8 mouse cellular contexts compared by ENCODE assay signal in the genomic region with DNA sequence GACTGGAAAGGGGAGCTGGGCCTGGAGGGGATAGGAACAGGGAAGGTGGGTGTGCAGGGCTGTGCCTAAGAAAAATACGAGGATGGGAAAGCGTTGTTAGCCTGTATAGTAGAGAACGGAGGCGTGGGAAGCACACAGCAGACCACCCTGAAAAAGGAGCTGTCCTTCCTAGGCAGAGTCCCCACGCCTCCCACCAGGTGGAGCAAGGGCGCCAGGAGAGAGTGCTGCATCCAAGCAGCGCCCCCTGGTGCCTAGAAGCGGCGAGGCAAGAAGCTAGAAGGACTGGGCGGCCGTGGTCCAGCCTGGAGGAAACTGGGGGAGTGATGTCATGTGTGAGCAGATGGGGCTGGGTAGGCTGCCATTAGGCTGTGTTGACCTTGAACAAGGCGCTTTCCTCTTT.
A peak's percentile ranks its signal among the peaks of the same experiment; 100 is the strongest.
DNase-seq lines count a peak whose midpoint lies in the region; ATAC-seq and TF ChIP-seq lines count a peak whose summit lies in the region.

No protein-coding gene starts in this region.

- peak; percentile 89 for ATAC-seq in forebrain, embryonic 12.5 days (ENCODE audit: low FRiP score)
- peak; percentile 79 for ATAC-seq in heart, postnatal 0 days (ENCODE audit: insufficient read depth, low read depth)
- ATAC-seq in liver, embryonic 15.5 days (ENCODE audit: insufficient read depth), result peak; percentile 61
- peak; percentile 83 for ATAC-seq in neural tube, embryonic 11.5 days (ENCODE audit: insufficient read depth, low FRiP score, low TSS enrichment)
- peak; percentile 81 for ATAC-seq in stomach, embryonic 16.5 days (ENCODE audit: insufficient read depth, low FRiP score)

- peak overlapping the region; percentile 99 for H3K4me2 ChIP-seq in forebrain, embryonic 12.5 days
- peak overlapping the region; percentile 84 for H3K4me2 ChIP-seq in heart, postnatal 0 days (ENCODE audit: low read depth, low read length)
- peak overlapping the region; percentile 94 for H3K4me2 ChIP-seq in liver, embryonic 15.5 days
- peak overlapping the region; percentile 94 for H3K4me2 ChIP-seq in neural tube, embryonic 11.5 days (ENCODE audit: low read depth)
- peak overlapping the region; percentile 91 for H3K4me2 ChIP-seq in stomach, embryonic 16.5 days (ENCODE audit: low read depth, low read length)

- H3K27me3 ChIP-seq in E14TG2a.4 (ENCODE audit: insufficient read depth, low read length), result peaks cover 41% of the 10 kb centered on the region
- peaks cover 14% of the 10 kb centered on the region; the same call in 1 of the 2 replicates for H3K27me3 ChIP-seq in forebrain, embryonic 12.5 days
- no peaks in the 10 kb centered on the region for H3K27me3 ChIP-seq in heart, postnatal 0 days (ENCODE audit: control insufficient read depth, insufficient read depth, low read length)
- H3K27me3 ChIP-seq in liver, embryonic 15.5 days, result peaks cover 58% of the 10 kb centered on the region
- no peaks in the 10 kb centered on the region for H3K27me3 ChIP-seq in neural tube, embryonic 11.5 days (ENCODE audit: control insufficient read depth, insufficient read depth, low read length)
- no peaks in the 10 kb centered on the region for H3K27me3 ChIP-seq in stomach, embryonic 16.5 days (ENCODE audit: control insufficient read depth, insufficient read depth, low read length)

- no peak for TF ChIP-seq EP300 in heart, postnatal 0 days (IDR thresholded peaks at IDR 0.05; ENCODE audit: low read depth)

- 3% methylated on average over 12 of the region's 12 CpGs for WGBS in forebrain, embryonic 12.5 days
- 2% methylated on average over 12 of the region's 12 CpGs for WGBS in heart, postnatal 0 days
- 3% methylated on average over 12 of the region's 12 CpGs for WGBS in liver, embryonic 15.5 days (ENCODE audit: insufficient replicate concordance)
- WGBS in neural tube, embryonic 11.5 days, result 3% methylated on average over 12 of the region's 12 CpGs
- 1% methylated on average over 12 of the region's 12 CpGs for WGBS in stomach, embryonic 16.5 days

- H3K9ac ChIP-seq in forebrain, embryonic 12.5 days, result peak overlapping the region; percentile 80; the same call in 1 of the 2 replicates
- H3K9ac ChIP-seq in heart, postnatal 0 days (replicated peaks; ENCODE audit: low read depth, low read length), result peak overlapping the region; percentile 87; the same call in 1 of the 2 replicates
- H3K9ac ChIP-seq in liver, embryonic 15.5 days, result 0 out of 2 replicates have a peak overlapping the region, but pooled peaks have one; percentile 53
- H3K9ac ChIP-seq in neural tube, embryonic 11.5 days (ENCODE audit: low read length), result no peak overlapping the region
- H3K9ac ChIP-seq in stomach, embryonic 16.5 days (ENCODE audit: low read length), result no peak overlapping the region

- H3K9me3 ChIP-seq in E14TG2a.4 (ENCODE audit: low read length), result no peaks in the 10 kb centered on the region
- no peaks in the 10 kb centered on the region for H3K9me3 ChIP-seq in forebrain, embryonic 12.5 days
- no peaks in the 10 kb centered on the region for H3K9me3 ChIP-seq in heart, postnatal 0 days (replicated peaks; ENCODE audit: control insufficient read depth, low read length)
- no peaks in the 10 kb centered on the region for H3K9me3 ChIP-seq in liver, embryonic 15.5 days (replicated peaks)
- no peaks in the 10 kb centered on the region for H3K9me3 ChIP-seq in neural tube, embryonic 11.5 days (ENCODE audit: control insufficient read depth, low read length)
- H3K9me3 ChIP-seq in stomach, embryonic 16.5 days (replicated peaks; ENCODE audit: control insufficient read depth, low read length), result no peaks in the 10 kb centered on the region

- peaks cover 22% of the 10 kb centered on the region for H3K4me1 ChIP-seq in E14TG2a.4 (replicated peaks; ENCODE audit: low read depth, low read length)
- H3K4me1 ChIP-seq in forebrain, embryonic 12.5 days, result peaks cover 31% of the 10 kb centered on the region
- H3K4me1 ChIP-seq in heart, postnatal 0 days (ENCODE audit: control insufficient read depth, insufficient read depth), result peaks cover 21% of the 10 kb centered on the region; the same call in 1 of the 2 replicates
- H3K4me1 ChIP-seq in liver, embryonic 15.5 days (replicated peaks), result peaks cover 56% of the 10 kb centered on the region
- peaks cover 8% of the 10 kb centered on the region for H3K4me1 ChIP-seq in neural tube, embryonic 11.5 days (ENCODE audit: control insufficient read depth, insufficient read depth, low read length)
- peaks cover 8% of the 10 kb centered on the region for H3K4me1 ChIP-seq in stomach, embryonic 16.5 days (ENCODE audit: control insufficient read depth, insufficient read depth, low read length)

- no peaks in the 10 kb centered on the region for H3K36me3 ChIP-seq in E14TG2a.4 (ENCODE audit: insufficient read depth, low read length)
- H3K36me3 ChIP-seq in forebrain, embryonic 12.5 days (replicated peaks), result no peaks in the 10 kb centered on the region
- no peaks in the 10 kb centered on the region for H3K36me3 ChIP-seq in heart, postnatal 0 days (replicated peaks; ENCODE audit: control insufficient read depth, insufficient read depth, low read length)
- H3K36me3 ChIP-seq in liver, embryonic 15.5 days (replicated peaks), result no peaks in the 10 kb centered on the region; the same call in 1 of the 2 replicates
- H3K36me3 ChIP-seq in neural tube, embryonic 11.5 days (ENCODE audit: control insufficient read depth, insufficient read depth, low read length), result no peaks in the 10 kb centered on the region
- no peaks in the 10 kb centered on the region for H3K36me3 ChIP-seq in stomach, embryonic 16.5 days (ENCODE audit: control insufficient read depth, insufficient read depth, low read length)

- H3K27ac ChIP-seq in forebrain, embryonic 12.5 days, result 0 out of 2 replicates have a peak overlapping the region, but pooled peaks have one; percentile 46
- peak overlapping the region; percentile 85 for H3K27ac ChIP-seq in heart, postnatal 0 days (ENCODE audit: low read depth)
- H3K27ac ChIP-seq in liver, embryonic 15.5 days (replicated peaks), result no peak overlapping the region
- H3K27ac ChIP-seq in neural tube, embryonic 11.5 days (ENCODE audit: low read depth, low read length), result no peak overlapping the region
- no peak overlapping the region for H3K27ac ChIP-seq in stomach, embryonic 16.5 days (ENCODE audit: low read length)

- DNase-seq in c-Kit-positive CD71-positive TER-119-positive erythroid progenitor cells, embryonic 14.5 days (ENCODE audit: low spot score), result peak; percentile 85
- DNase-seq in heart, postnatal 0 days (ENCODE audit: low spot score), result peak; percentile 92
- peak; percentile 90 to 96 for DNase-seq in kidney, postnatal 36 days
- peak; percentile 94 for DNase-seq in neural tube, embryonic 11.5 days (ENCODE audit: low spot score)

- peak; percentile 95 for TF ChIP-seq CTCF in E14TG2a.4 (conservative IDR thresholded peaks at IDR 0.05; ENCODE audit: low read length)
- peak; percentile 100 for TF ChIP-seq CTCF in heart, postnatal 0 days (IDR thresholded peaks at IDR 0.05; ENCODE audit: low read depth)

- peak overlapping the region; percentile 88 for H3K4me3 ChIP-seq in E14TG2a.4 (replicated peaks; ENCODE audit: low read length)
- peak overlapping the region; percentile 77 for H3K4me3 ChIP-seq in forebrain, embryonic 12.5 days (replicated peaks)
- peak overlapping the region; percentile 76 for H3K4me3 ChIP-seq in heart, postnatal 0 days (ENCODE audit: low read depth, low read length)
- peak overlapping the region; percentile 68 for H3K4me3 ChIP-seq in liver, embryonic 15.5 days (replicated peaks)
- peak overlapping the region; percentile 73 for H3K4me3 ChIP-seq in neural tube, embryonic 11.5 days (ENCODE audit: low read depth, low read length)
- H3K4me3 ChIP-seq in stomach, embryonic 16.5 days (replicated peaks; ENCODE audit: low read length), result peak overlapping the region; percentile 72

Comparison
In these comparisons a context has a peak if more than half of its experiments do, and no peak if none do; other contexts are left out.
1. H3K27ac ChIP-seq: peak in forebrain, embryonic 12.5 days (single experiment) and heart, postnatal 0 days (single experiment); none in liver, embryonic 15.5 days (single experiment), neural tube, embryonic 11.5 days (single experiment) and stomach, embryonic 16.5 days (single experiment).
2. H3K9ac ChIP-seq: peak in forebrain, embryonic 12.5 days (single experiment), heart, postnatal 0 days (single experiment) and liver, embryonic 15.5 days (single experiment); none in neural tube, embryonic 11.5 days (single experiment) and stomach, embryonic 16.5 days (single experiment).
3. Peak in every context shown above with its lines, with median percentiles within 50 percentile points of each other: H3K4me3 ChIP-seq, DNase-seq, ATAC-seq and H3K4me2 ChIP-seq.